8 mouse cellular contexts compared by ENCODE assay signal in the genomic region with DNA sequence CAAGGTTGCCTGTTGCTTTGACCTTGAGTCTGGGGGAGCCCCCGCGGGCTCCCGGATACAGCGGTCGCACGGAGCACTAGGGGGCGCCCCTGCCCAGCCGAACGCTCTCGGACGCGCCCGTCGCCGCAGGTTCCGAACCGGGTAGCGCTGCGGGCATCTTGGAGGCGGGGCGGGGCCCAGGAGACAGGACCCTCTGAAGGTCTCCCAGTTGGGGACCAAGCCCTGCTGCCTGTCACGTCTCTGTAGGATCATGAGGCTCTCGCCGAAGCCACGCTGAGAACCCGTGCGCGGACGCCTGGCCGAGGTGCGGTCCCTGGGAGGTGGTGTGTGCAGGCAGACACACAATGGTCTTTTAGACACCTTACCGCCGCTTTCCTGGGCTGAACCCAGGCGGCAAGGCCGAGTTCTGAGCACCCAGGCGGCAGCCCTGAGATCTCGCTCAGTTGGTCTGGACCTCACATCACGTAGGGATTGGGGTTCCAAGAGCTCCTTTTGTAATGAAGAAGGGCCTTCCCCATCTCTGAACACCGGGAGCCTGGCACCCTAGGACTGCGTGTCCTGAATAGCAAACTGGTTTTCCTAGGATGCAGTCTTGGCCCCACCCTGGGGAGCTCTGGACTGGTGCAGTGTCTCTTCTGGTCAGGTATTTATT.
DNase-seq lines count a peak whose midpoint lies in the region; ATAC-seq and TF ChIP-seq lines count a peak whose summit lies in the region.

No protein-coding gene starts in this region.

- no peak for TF ChIP-seq EP300 in ES-Bruce4 (IDR thresholded peaks at IDR 0.05; ENCODE audit: insufficient read depth, low read depth, low read length)

- H3K9me3 ChIP-seq in ES-Bruce4 (replicated peaks; ENCODE audit: control insufficient read depth, insufficient read depth, low read length, poor library complexity, severe bottlenecking): no peaks in the 10 kb centered on the region
- no peaks in the 10 kb centered on the region for H3K9me3 ChIP-seq in forebrain, embryonic 14.5 days (replicated peaks; ENCODE audit: control insufficient read depth, low read length)
- no peaks in the 10 kb centered on the region for H3K9me3 ChIP-seq in liver, embryonic 16.5 days (replicated peaks; ENCODE audit: control insufficient read depth, low read length)
- no peaks in the 10 kb centered on the region for H3K9me3 ChIP-seq in neural tube, embryonic 12.5 days

- H3K27ac ChIP-seq in ES-Bruce4 (ENCODE audit: insufficient read depth, low read length): no peak overlapping the region
- peak overlapping the region; percentile 75 for H3K27ac ChIP-seq in forebrain, embryonic 14.5 days (ENCODE audit: low read depth, low read length)
- H3K27ac ChIP-seq in liver, embryonic 16.5 days (ENCODE audit: low read length): no peak overlapping the region
- no peak overlapping the region; the same call in 1 of the 2 replicates for H3K27ac ChIP-seq in neural tube, embryonic 12.5 days
- no peak overlapping the region for H3K27ac ChIP-seq in testis, adult 2 months (ENCODE audit: control insufficient read depth, insufficient read depth, low read depth, low read length)

- peak overlapping the region; percentile 17; the same call in 1 of the 2 replicates for H3K9ac ChIP-seq in ES-Bruce4 (ENCODE audit: low read depth, poor library complexity, severe bottlenecking)
- peak overlapping the region; percentile 80 for H3K9ac ChIP-seq in forebrain, embryonic 14.5 days (ENCODE audit: low read length)
- H3K9ac ChIP-seq in liver, embryonic 16.5 days (ENCODE audit: low read depth, low read length): peak overlapping the region; percentile 58
- H3K9ac ChIP-seq in neural tube, embryonic 12.5 days: peak overlapping the region; percentile 72

- no peaks in the 10 kb centered on the region for H3K4me1 ChIP-seq in ES-Bruce4 (ENCODE audit: control insufficient read depth, insufficient read depth, low read length)
- peaks cover 22% of the 10 kb centered on the region for H3K4me1 ChIP-seq in forebrain, embryonic 14.5 days (ENCODE audit: control insufficient read depth, insufficient read depth, low read length)
- peaks cover 50% of the 10 kb centered on the region for H3K4me1 ChIP-seq in liver, embryonic 16.5 days (ENCODE audit: control insufficient read depth, low read depth, low read length)
- H3K4me1 ChIP-seq in neural tube, embryonic 12.5 days: peaks cover 26% of the 10 kb centered on the region
- peaks cover 4% of the 10 kb centered on the region for H3K4me1 ChIP-seq in testis, adult 2 months (ENCODE audit: control insufficient read depth, insufficient read depth, low read length)

- no peaks in the 10 kb centered on the region for H3K27me3 ChIP-seq in ES-Bruce4 (ENCODE audit: control insufficient read depth, insufficient read depth, low read length, poor library complexity, severe bottlenecking)
- no peaks in the 10 kb centered on the region for H3K27me3 ChIP-seq in forebrain, embryonic 14.5 days (replicated peaks; ENCODE audit: control insufficient read depth, insufficient read depth, low read length)
- H3K27me3 ChIP-seq in liver, embryonic 16.5 days (ENCODE audit: control insufficient read depth, insufficient read depth, low read depth, low read length): peaks cover 12% of the 10 kb centered on the region
- H3K27me3 ChIP-seq in neural tube, embryonic 12.5 days (replicated peaks): peaks cover 8% of the 10 kb centered on the region; the same call in 1 of the 2 replicates
- no peaks in the 10 kb centered on the region for H3K27me3 ChIP-seq in testis, adult 2 months (ENCODE audit: control insufficient read depth, insufficient read depth, low read length)

- ATAC-seq in forebrain, embryonic 14.5 days: peak; percentile 84
- ATAC-seq in liver, embryonic 16.5 days (ENCODE audit: low read depth): 0 out of 2 replicates have a peak, but pooled peaks have one; percentile 8
- ATAC-seq in neural tube, embryonic 12.5 days (ENCODE audit: low FRiP score, low read depth): peak; percentile 80

- peak; percentile 47 for TF ChIP-seq CTCF in ES-Bruce4 (IDR thresholded peaks at IDR 0.05; ENCODE audit: low read depth, low read length)
- no peak; the same call in 1 of the 2 replicates for TF ChIP-seq CTCF in testis, adult 2 months (IDR thresholded peaks at IDR 0.05; ENCODE audit: control insufficient read depth, insufficient read depth, insufficient replicate concordance, low read depth, low read length)

- no peak for TF ChIP-seq POLR2A in ES-Bruce4 (IDR thresholded peaks at IDR 0.05; ENCODE audit: insufficient read depth, low read length)
- 0 out of 2 replicates have a peak, but pooled peaks have one; percentile 9 for TF ChIP-seq POLR2A in testis, adult 2 months (IDR thresholded peaks at IDR 0.05; ENCODE audit: control insufficient read depth, low read depth, low read length)

- DNase-seq in cerebellum, adult 11 months: peak; percentile 60
- peak; percentile 84 for DNase-seq in forebrain, embryonic 14.5 days (ENCODE audit: low spot score)
- DNase-seq in heart, postnatal 10 days: peak; percentile 87 to 89
- peak; percentile 84 for DNase-seq in layer of hippocampus, adult 11-12 months (ENCODE audit: low spot score)

- intact Hi-C loops in heart, postnatal 10 days (cut with DNase I): loop anchor here (1.0 kb wide), 1 partner anchor 229 kb away; no protein-coding TSS in a partner anchor

- H3K4me2 ChIP-seq in forebrain, embryonic 14.5 days (ENCODE audit: low read length): peak overlapping the region; percentile 84
- peak overlapping the region; percentile 88 for H3K4me2 ChIP-seq in liver, embryonic 16.5 days (ENCODE audit: low read depth, low read length)
- H3K4me2 ChIP-seq in neural tube, embryonic 12.5 days (replicated peaks): peak overlapping the region; percentile 84

- peak overlapping the region; percentile 52 for H3K4me3 ChIP-seq in ES-Bruce4 (ENCODE audit: low read depth, low read length)
- H3K4me3 ChIP-seq in forebrain, embryonic 14.5 days (ENCODE audit: low read depth, low read length): peak overlapping the region; percentile 49
- peak overlapping the region; percentile 61 for H3K4me3 ChIP-seq in liver, embryonic 16.5 days (ENCODE audit: low read depth, low read length)
- peak overlapping the region; percentile 52 for H3K4me3 ChIP-seq in neural tube, embryonic 12.5 days
- H3K4me3 ChIP-seq in testis, adult 2 months (ENCODE audit: control insufficient read depth, low read depth, low read length): peak overlapping the region; percentile 83

- WGBS in forebrain, embryonic 14.5 days: under 1% methylated on average over 37 of the region's 40 CpGs
- WGBS in liver, embryonic 16.5 days (ENCODE audit: insufficient replicate concordance): 4% methylated on average over 40 of the region's 40 CpGs
- WGBS in neural tube, embryonic 12.5 days: 2% methylated on average over 40 of the region's 40 CpGs

- H3K36me3 ChIP-seq in ES-Bruce4 (ENCODE audit: control insufficient read depth, insufficient read depth, low read length, poor library complexity, severe bottlenecking): no peaks in the 10 kb centered on the region
- no peaks in the 10 kb centered on the region for H3K36me3 ChIP-seq in forebrain, embryonic 14.5 days (ENCODE audit: control insufficient read depth, insufficient read depth, low read length)
- H3K36me3 ChIP-seq in liver, embryonic 16.5 days (ENCODE audit: control insufficient read depth, insufficient read depth): no peaks in the 10 kb centered on the region
- H3K36me3 ChIP-seq in neural tube, embryonic 12.5 days: no peaks in the 10 kb centered on the region
- H3K36me3 ChIP-seq in testis, adult 2 months (ENCODE audit: control insufficient read depth, insufficient read depth, low read length): no peaks in the 10 kb centered on the region

Comparison
In these comparisons a context has a peak if more than half of its experiments do, and no peak if none do; other contexts are left out.
1. H3K9ac ChIP-seq: peak in every context shown above with its lines; median percentile 80 in forebrain, embryonic 14.5 days; 72 in neural tube, embryonic 12.5 days; 58 in liver, embryonic 16.5 days; 17 in ES-Bruce4.
2. ATAC-seq: peak in every context shown above with its lines; median percentile 84 in forebrain, embryonic 14.5 days; 80 in neural tube, embryonic 12.5 days; 8 in liver, embryonic 16.5 days.